Mouse (Mus musculus) bone marrow, adult 2 months (tissue): ENCODE measurements around the gene Fam110a.

Source experiments
- CTCF ChIP-seq: fragments of 200-500 bp; IDR thresholded peaks from 2 replicates; pipeline ENCODE4 v1.5.1; 2011; ENCODE audit warnings: low read length, control low read depth; ENCODE audit not compliant: control insufficient read depth, insufficient read depth
- POLR2A ChIP-seq: fragments of 200-500 bp; IDR thresholded peaks from 2 replicates; pipeline ENCODE4 v1.6.1; 2011; ENCODE audit warnings: low read depth, mild to moderate bottlenecking, control low read depth, low read length, borderline replicate concordance; ENCODE audit not compliant: control insufficient read depth

GRCm38 (mm10) chr2:151977689-151978440, 2.2 kb downstream of the Fam110a start:
- TF ChIP-seq CTCF (no peak), POLR2A (no peak)
